Mouse (Mus musculus) heart, postnatal 36 days (tissue): ENCODE measurements around the gene Siva1. TPM values are rescaled to one million over a fixed set of nuclear protein-coding genes. Genes with fewer than 3 reads are reported as not detected.

ENCODE experiments used
- DNase-seq, 2 experiments: peaks; one replicate each; pipeline ENCODE4 v3.0.0; 2021 to 2022
- intact Hi-C: fragments of 180-260 bp; cut with DNase I; formaldehyde crosslinking; loops from one replicate; pipeline ENCODE4 v1.15.1; 2025
- total RNA-seq, 2 experiments: library from RNA; stranded (reverse); gene quantifications; 2 replicates each; pipeline ENCODE4 v1.2.3; 2021

The Siva1 gene
- total RNA-seq = 10 to 100 TPM; 29.4 to 31.0 TPM

DNA sequence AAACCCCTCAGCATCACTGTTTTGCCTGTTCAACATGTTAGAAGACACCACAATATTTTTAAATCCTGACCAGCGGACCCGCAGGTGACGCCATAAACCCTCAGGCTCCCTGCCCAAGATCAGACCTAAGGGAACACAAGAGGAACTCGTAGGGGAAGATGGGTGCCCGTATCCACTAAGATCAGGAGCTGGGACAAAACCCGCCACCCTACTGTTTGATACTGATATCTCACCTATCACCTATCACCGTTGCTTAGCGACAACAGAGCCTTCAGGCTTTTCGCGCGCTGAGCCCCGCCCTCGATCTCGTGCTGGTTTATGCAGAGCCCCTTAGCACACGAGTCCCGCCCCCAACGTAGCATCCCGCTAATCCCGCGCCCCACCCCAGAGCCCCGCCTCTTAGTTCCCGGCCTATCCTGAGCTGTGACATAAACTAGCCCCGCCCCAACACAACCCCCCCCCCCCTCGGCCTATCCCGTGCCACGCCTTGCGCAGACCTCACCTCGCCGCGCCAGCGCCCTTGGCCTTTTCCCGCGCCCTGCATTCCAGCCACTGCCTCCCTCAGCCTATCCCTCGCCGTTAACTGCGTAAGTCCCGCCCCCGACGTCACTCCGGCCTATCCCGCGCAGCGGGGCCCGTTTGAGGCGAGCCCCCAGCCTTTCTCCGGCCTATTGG, at the start of gene Siva1:
TSS of gene Siva1 (plus strand) at position 500 of the 675 bp plus-strand sequence.
- intact Hi-C loops = no loop called here
- DNase-seq = peak; percentile 97

DNA sequence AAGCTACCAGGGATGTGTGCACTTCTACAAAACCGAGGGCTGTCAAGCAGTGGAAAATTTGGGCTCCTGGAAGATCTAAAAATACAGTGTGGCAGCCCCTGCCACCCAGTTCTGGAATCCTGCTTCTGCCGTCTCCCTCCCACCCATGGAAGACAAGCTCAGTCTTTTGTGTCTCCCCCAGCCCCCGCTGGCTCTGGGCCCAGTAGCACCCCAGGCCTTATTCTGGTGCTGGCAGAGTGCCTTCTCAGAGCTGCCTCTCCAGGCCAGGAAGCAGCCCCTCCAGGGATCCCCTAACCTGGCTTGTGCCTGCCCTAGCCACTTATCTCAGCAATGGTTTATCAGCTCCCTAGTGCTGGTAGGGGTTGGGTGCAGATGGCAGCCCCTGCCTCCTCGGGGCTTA, 49.5 kb upstream of the Siva1 start:
- intact Hi-C loops = no loop called here
- DNase-seq = no peak

GRCm38 (mm10) chr12:112595626-112596025, 48.9 kb upstream of the Siva1 start:
- DNase-seq = peak in 1 of 2 experiments; percentile 49
- intact Hi-C loops = no loop called here

DNA sequence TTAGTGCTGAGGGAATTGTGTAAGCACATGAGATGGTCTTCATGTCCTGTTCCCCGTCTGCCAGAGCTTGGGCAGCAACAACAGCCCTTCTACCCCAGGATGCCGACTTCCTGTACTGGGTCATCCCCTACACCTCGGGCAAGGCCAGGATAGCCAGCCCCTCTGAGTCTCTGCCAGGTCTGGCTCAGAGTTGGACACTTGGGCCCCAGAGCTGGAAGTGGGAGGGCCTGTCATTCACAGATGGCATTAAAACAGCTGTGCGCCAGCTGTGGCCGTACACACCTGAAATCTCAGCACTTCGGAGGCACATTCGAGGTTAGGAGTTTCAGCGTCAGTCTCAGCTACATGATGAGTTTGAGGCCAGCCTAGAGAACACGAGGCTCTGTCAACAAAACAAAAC, 48.0 kb upstream of the Siva1 start:
- intact Hi-C loops = no loop called here
- no peak for DNase-seq

- intact Hi-C loops = no loop called here
- no peak for DNase-seq
Measured at GRCm38 (mm10) chr12:112596891-112597500, 47.5 kb upstream of the Siva1 start.

DNA sequence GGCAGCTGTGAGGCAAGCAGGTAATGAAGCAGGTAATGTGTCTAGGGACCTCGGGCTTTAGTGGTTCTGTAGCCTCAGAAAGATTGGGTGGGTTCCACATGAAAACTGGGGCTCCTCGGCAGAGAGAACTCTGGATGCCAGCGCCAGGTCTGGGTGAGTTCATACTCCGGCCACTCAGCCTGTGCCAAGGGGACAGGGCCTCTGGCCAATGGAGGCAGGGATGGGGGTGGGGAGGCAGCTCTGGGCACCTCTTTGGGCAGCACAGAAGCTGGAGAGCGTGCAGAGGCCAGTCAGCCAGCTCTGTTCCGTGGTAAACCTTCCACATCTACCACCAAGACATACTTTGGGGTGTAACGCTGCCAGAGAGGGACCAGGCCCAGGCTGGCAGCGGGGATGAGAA, 46.9 kb upstream of the Siva1 start:
- DNase-seq = no peak
- intact Hi-C loops = no loop called here

DNA sequence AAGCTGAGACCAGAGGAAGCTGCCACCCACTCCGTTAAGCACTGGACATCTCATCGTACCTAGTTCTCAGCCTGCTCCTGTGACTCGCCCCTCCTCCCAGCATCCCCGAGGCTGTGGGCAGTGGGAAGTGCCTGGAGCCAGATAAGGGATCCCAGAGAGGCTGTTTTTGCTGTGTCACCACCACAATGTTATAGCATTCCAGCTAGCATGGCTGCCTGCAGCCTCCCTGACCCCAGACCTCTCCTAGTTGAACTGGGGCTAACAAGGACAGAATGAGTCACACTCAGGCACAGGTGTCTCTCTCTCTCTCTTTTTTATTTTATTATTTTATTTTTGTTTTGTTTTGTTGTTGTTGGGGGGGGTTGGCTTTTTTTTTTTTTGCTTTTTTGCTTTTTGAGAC, 45.3 kb upstream of the Siva1 start:
- DNase-seq = no peak
- intact Hi-C loops = no loop called here

- DNase-seq = no peak
- intact Hi-C loops = loop anchor here (10.0 kb wide), 1 partner anchor 245 kb away; no protein-coding TSS in a partner anchor
Measured at GRCm38 (mm10) chr12:112599942-112600611, 44.4 kb upstream of the Siva1 start.

- intact Hi-C loops = loop anchor here (10.0 kb wide), 1 partner anchor 249 kb away; no protein-coding TSS in a partner anchor
- DNase-seq = no peak
Measured at GRCm38 (mm10) chr12:112604022-112604421, 40.5 kb upstream of the Siva1 start.

- intact Hi-C loops = loop anchor here (1.0 to 10.0 kb wide), 3 partner anchors 53 to 250 kb away; no protein-coding TSS in a partner anchor
Measured at GRCm38 (mm10) chr12:112604709-112605649, 39.5 kb upstream of the Siva1 start.

DNA sequence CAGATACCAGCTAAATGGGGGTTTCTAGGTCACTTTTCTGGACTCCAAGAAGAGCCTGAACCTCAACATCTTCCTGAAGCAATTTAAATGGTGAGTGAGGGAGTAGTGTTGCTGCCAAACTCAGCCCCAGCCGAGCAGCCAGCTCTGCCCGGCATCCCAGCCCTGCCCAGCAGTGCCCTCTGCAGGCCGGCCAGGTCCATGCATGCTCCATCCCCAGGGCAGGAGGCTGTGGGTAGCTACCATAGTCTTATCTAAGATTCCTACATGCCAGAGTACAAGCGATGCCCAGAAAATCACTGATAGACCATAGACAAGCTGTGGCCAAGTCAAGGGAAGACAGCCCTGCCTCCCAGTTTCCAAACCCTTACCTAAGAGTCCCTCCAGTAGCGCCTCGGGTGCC, 38.7 kb upstream of the Siva1 start:
- intact Hi-C loops = loop anchor here (1.0 to 10.0 kb wide), 3 partner anchors 53 to 251 kb away; no protein-coding TSS in a partner anchor
- peak; percentile 76 to 85 for DNase-seq

More at GRCm38 (mm10) chr12:112604709-112605649, 39.5 kb upstream of the Siva1 start:
- no peak for DNase-seq

DNA sequence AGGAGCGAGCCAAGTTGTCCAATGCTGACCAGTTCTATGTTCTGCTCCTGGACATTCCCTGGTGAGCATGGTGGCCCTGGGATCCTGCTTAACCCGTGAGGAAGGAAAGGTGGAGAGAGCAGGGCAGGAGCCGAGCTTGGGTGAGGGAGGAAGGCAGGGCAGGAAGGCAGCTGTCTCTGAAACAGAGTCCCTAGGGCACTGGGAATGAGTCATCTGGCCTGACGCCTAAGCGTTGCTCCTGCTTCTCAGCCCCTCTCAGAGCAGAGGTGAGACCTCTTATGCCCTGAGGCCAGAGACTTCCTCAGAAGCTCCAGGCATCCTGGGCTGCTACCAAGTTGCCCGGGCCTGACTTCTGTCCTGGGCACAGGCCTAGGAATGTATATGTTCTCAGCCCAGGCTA, 37.5 kb upstream of the Siva1 start:
- intact Hi-C loops = loop anchor here (5.0 to 10.0 kb wide), 2 partner anchors 105 to 252 kb away; no protein-coding TSS in a partner anchor
- no peak for DNase-seq

DNA sequence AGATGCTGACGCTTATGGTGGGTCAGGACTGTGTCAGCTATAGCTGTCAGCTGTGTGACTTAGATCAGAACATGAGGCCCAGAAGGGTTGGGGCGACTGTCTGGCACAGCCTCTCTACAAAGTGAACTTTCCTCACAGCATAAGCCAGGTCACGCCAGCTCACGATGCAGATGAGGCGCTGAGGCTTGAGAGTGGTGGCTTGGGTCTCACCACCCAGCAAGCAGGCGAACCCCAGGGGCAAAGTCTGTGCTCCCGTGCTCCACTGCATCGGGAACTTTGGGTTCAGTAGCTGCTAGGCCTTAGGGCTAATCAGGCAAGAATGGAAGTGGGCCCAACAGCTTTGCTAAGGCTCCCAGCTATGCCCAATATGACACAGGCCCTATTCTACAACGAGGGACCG, 35.4 kb upstream of the Siva1 start:
- intact Hi-C loops = loop anchor here (5.0 to 10.0 kb wide), 2 partner anchors 107 to 254 kb away; no protein-coding TSS in a partner anchor
- DNase-seq = no peak

- no peak for DNase-seq
- intact Hi-C loops = no loop called here
Measured at GRCm38 (mm10) chr12:112616668-112617067, 27.8 kb upstream of the Siva1 start.

DNA sequence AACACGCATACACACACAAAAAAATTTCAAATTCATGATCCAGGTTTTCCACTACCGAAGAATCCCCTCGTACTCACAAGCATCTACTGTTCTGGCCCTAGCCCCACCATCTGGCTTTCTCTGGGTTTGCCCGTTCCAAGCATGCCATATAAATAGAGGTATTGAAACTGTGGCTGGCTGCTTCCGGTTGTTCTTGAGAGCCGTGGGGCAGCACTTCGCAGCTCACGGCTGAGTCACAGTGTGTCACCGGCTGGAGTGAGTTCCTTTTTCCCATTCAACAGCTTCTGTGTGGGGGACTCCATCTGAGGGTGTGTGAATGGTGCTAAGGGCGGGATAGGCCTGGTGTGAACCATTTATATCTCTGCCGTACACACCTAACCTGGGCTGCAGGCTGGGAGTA, 27.3 kb upstream of the Siva1 start:
- DNase-seq = no peak
- intact Hi-C loops = no loop called here

DNA sequence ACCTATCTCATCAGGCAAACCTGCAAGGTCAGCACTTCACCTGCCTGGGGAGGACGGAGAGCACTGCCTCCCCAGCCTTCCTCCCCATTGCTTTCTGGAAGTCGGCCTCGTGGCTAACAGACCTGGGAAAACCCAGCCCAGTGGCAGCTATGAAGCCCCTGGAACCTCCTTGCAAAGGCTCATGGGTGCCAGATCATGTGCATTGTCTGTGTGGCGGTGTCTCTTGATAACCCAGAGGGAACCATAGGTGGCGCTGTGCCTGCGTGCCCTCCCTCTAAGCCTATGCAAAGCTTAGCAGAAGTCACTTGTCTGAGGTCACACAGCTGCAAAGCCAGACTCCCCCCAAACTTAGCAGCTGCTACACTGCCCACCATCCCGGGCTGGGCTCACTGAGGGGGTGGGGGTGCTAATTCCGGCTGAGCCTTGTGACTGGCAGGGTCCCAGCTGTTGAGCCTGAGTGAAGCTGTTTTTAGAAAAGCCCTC, 26.5 kb upstream of the Siva1 start:
- intact Hi-C loops = no loop called here
- peak; percentile 72 to 75 for DNase-seq

GRCm38 (mm10) chr12:112618981-112619685, 25.3 kb upstream of the Siva1 start:
- intact Hi-C loops = no loop called here
- DNase-seq = peak; percentile 54

DNA sequence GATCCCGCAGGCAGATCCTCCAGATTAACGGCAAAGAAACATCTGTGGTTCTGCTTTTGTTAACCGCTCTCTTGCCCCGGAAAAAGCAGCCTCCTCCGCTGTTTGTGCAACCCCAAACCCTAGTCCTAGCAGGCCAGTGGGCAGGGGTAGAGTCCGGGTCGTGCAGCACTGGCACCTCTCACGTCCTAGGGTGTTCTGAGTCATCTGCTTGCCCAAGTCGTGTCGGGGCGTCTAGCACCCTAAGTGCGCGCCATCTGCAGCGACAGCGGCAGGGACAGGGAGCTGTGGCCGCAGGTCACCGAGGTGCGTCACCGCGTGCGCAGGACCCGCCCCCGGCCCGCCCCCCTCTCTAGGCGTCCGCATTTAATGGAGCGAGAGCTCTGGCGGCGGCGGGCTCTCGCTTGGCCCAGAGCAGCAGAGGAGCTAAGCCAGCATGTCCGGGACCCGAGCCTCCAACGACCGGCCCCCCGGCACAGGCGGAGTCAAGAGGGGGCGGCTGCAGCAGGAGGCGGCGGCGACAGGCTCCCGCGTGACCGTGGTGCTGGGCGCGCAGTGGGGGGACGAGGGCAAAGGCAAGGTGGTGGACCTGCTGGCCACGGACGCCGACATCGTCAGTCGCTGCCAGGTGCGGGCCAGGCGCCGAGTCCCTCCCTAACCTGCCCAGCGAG, 24.7 kb upstream of the Siva1 start, which contains the start of gene Adssl1:
TSS of gene Adssl1 (plus strand) at position 360 of the 668 bp plus-strand sequence.
- intact Hi-C loops = no loop called here
- DNase-seq = peak; percentile 68 to 82
